Mouse (Mus musculus): ENCODE measurements at regions not wholly inside any gene's neighbourhood (a gene's known extent, or its start where the extent isn't known, plus 50 kb on each side); places are given as distances from the start of the nearest gene placed in this dataset.
A peak's percentile ranks its signal among the peaks of the same experiment; 100 is the strongest.

- WGBS = 40% methylated on average over 3 of the region's 3 CpGs
- Histone ChIP-seq H3K4me3 (replicated peaks; ENCODE audit: insufficient read depth, low read depth, low read length) (no peak overlapping the region), H3K27me3 (ENCODE audit: control insufficient read depth, insufficient read depth, low read length) (no peaks in the 10 kb centered on the region), H3K27ac (ENCODE audit: insufficient read depth, low read length) (no peak overlapping the region), H3K4me1 (ENCODE audit: control insufficient read depth, insufficient read depth, low read length) (no peaks in the 10 kb centered on the region)
- TF ChIP-seq CTCF (IDR thresholded peaks at IDR 0.05; ENCODE audit: borderline replicate concordance, insufficient read depth, low read depth, low read length) = no peak
- TF ChIP-seq POLR2A (IDR thresholded peaks at IDR 0.05; ENCODE audit: borderline replicate concordance, insufficient read depth, low read length) = no peak
- DNase-seq = peak; percentile 10 to 11
Measured at GRCm38 (mm10) chr4:110129518-110129917, 151.7 kb downstream of the Dmrta2 start.

GRCm38 (mm10) chr4:110132061-110132460 is 154.2 kb downstream of the Dmrta2 start:
- no peaks in the 10 kb centered on the region for H3K4me1 ChIP-seq (ENCODE audit: control insufficient read depth, insufficient read depth, low read length)
- no peak overlapping the region for H3K27ac ChIP-seq (ENCODE audit: insufficient read depth, low read length)
- H3K4me3 ChIP-seq (replicated peaks; ENCODE audit: insufficient read depth, low read depth, low read length) = no peak overlapping the region
- 68% methylated on average over 4 of the region's 4 CpGs for WGBS
- TF ChIP-seq CTCF (IDR thresholded peaks at IDR 0.05; ENCODE audit: borderline replicate concordance, insufficient read depth, low read depth, low read length) = no peak
- no peak for TF ChIP-seq POLR2A (IDR thresholded peaks at IDR 0.05; ENCODE audit: borderline replicate concordance, insufficient read depth, low read length)
- no peaks in the 10 kb centered on the region for H3K27me3 ChIP-seq (ENCODE audit: control insufficient read depth, insufficient read depth, low read length)
- DNase-seq = no peak

- Histone ChIP-seq H3K4me1 (ENCODE audit: control insufficient read depth, insufficient read depth, low read length) (no peaks in the 10 kb centered on the region), H3K27ac (ENCODE audit: insufficient read depth, low read length) (no peak overlapping the region), H3K4me3 (replicated peaks; ENCODE audit: insufficient read depth, low read depth, low read length) (no peak overlapping the region), H3K27me3 (ENCODE audit: control insufficient read depth, insufficient read depth, low read length) (no peaks in the 10 kb centered on the region)
- DNase-seq = no peak
- 27% methylated on average over 7 of the region's 7 CpGs for WGBS
- TF ChIP-seq CTCF (IDR thresholded peaks at IDR 0.05; ENCODE audit: borderline replicate concordance, insufficient read depth, low read depth, low read length) (no peak), POLR2A (IDR thresholded peaks at IDR 0.05; ENCODE audit: borderline replicate concordance, insufficient read depth, low read length) (no peak)
Measured at GRCm38 (mm10) chr4:110134036-110134435, 156.2 kb downstream of the Dmrta2 start.

- 88% methylated on average over 1 of the region's 1 CpGs for WGBS
- no peak for DNase-seq
- Histone ChIP-seq H3K27me3 (ENCODE audit: control insufficient read depth, insufficient read depth, low read length) (no peaks in the 10 kb centered on the region), H3K27ac (ENCODE audit: insufficient read depth, low read length) (no peak overlapping the region), H3K4me1 (ENCODE audit: control insufficient read depth, insufficient read depth, low read length) (no peaks in the 10 kb centered on the region), H3K4me3 (replicated peaks; ENCODE audit: insufficient read depth, low read depth, low read length) (no peak overlapping the region)
- TF ChIP-seq POLR2A (IDR thresholded peaks at IDR 0.05; ENCODE audit: borderline replicate concordance, insufficient read depth, low read length) (no peak), CTCF (IDR thresholded peaks at IDR 0.05; ENCODE audit: borderline replicate concordance, insufficient read depth, low read depth, low read length) (no peak)
Measured at GRCm38 (mm10) chr4:110145229-110145628, 167.4 kb downstream of the Dmrta2 start.

- WGBS = 7% methylated on average over 15 of the region's 15 CpGs
- peak; percentile 22 to 26 for DNase-seq
- H3K4me3 ChIP-seq (replicated peaks; ENCODE audit: insufficient read depth, low read depth, low read length) = no peak overlapping the region
Measured at GRCm38 (mm10) chr4:110152103-110152946, 174.5 kb downstream of the Dmrta2 start.

More at GRCm38 (mm10) chr4:110152103-110152946, 174.5 kb downstream of the Dmrta2 start:
- H3K4me1 ChIP-seq (ENCODE audit: control insufficient read depth, insufficient read depth, low read length) = no peaks in the 10 kb centered on the region
- H3K27me3 ChIP-seq (ENCODE audit: control insufficient read depth, insufficient read depth, low read length) = no peaks in the 10 kb centered on the region
- H3K27ac ChIP-seq (ENCODE audit: insufficient read depth, low read length) = no peak overlapping the region
- TF ChIP-seq POLR2A (IDR thresholded peaks at IDR 0.05; ENCODE audit: borderline replicate concordance, insufficient read depth, low read length) (no peak), CTCF (IDR thresholded peaks at IDR 0.05; ENCODE audit: borderline replicate concordance, insufficient read depth, low read depth, low read length) (no peak)

All from cerebellum, adult 2 months (tissue).